Mouse (Mus musculus): ENCODE measurements at regions not wholly inside any gene's neighbourhood (a gene's known extent, or its start where the extent isn't known, plus 50 kb on each side); places are given as distances from the start of the nearest gene placed in this dataset.
"Not testable (repeated sequence)": the region's sequence is repeated elsewhere in the genome, so short reads cannot be mapped to it uniquely, and the experiment has no call there.

DNA sequence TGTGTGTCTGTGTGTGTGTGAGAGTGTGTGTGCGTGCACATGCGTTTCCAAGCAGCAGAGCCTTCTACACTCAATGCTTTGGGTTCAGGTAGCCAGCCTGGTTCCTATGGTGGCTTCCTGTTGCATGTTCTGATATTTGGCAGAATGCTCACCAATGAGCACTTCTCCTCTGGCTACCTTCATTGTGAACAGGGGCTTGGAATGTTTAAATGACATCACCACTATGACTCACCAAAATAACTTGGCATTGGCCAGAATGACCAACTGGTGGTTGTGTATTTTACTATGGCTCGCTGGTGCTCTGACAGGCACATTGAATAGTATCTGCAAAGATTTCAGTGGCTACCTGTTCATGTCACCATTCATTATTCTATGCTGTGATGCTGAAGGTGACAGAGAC, 186.2 kb downstream of the Diras2 start:
- in situ Hi-C loops (cut with MboI; ENCODE audit: low pct_unique_long_range_greater_than_20kb in 1 of 2, low sequenced_read_pairs in 2 of 2, unreplicated experiment in 1 of 2) = no loop called here

- in situ Hi-C loops (cut with MboI; ENCODE audit: low pct_unique_long_range_greater_than_20kb in 1 of 2, low sequenced_read_pairs in 2 of 2, unreplicated experiment in 1 of 2) = no loop called here
These were observed 185.6 kb downstream of the Diras2 start for GRCm38 (mm10) chr13:52345375-52346026.

DNA sequence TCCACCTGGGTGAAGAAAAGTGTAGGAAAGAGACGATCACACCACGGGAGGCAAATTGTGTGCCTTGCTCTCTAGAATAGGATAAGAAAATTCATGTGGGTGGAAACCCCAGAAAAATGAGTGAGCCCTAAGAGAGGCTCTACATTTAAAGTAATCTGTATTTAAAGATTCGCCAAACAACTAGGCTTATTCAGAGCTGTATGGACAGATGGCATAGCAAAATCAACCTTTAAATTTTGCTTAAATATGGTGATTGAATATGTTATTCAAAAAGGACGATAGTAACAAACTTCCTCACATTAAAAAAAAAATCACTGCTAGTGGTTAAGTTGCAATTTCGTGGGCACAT, 185.1 kb downstream of the Diras2 start:
- in situ Hi-C loops (cut with MboI; ENCODE audit: low pct_unique_long_range_greater_than_20kb in 1 of 2, low sequenced_read_pairs in 2 of 2, unreplicated experiment in 1 of 2) = no loop called here

- in situ Hi-C loops (cut with MboI; ENCODE audit: low pct_unique_long_range_greater_than_20kb in 1 of 2, low sequenced_read_pairs in 2 of 2, unreplicated experiment in 1 of 2) = no loop called here
These were observed 183.4 kb downstream of the Diras2 start for GRCm38 (mm10) chr13:52347631-52348030.

- in situ Hi-C loops (cut with MboI; ENCODE audit: low pct_unique_long_range_greater_than_20kb in 1 of 2, low sequenced_read_pairs in 2 of 2, unreplicated experiment in 1 of 2) = no loop called here
These were observed 181.5 kb downstream of the Diras2 start for GRCm38 (mm10) chr13:52349606-52350005.

DNA sequence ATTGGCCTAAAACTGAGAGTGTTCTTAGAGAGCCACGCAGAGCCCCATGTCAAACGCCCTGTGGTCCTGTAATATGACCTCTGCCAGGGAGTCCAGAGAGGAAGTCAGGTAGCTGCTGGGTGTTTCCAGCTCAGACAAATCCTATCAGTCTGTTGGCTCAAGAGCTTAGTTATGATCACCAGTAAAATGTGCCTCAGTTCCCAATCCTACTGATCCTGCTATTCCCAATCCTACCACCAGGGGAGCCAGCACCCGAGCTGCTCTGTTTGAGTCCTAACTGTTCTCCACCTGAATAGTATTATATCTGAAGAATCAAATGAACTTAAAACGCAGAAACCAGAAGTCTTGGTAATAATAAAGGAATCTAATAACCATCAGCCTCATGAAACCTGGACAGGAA, 178.5 kb downstream of the Diras2 start:
- in situ Hi-C loops (cut with MboI; ENCODE audit: low pct_unique_long_range_greater_than_20kb in 1 of 2, low sequenced_read_pairs in 2 of 2, unreplicated experiment in 1 of 2) = no loop called here

DNA sequence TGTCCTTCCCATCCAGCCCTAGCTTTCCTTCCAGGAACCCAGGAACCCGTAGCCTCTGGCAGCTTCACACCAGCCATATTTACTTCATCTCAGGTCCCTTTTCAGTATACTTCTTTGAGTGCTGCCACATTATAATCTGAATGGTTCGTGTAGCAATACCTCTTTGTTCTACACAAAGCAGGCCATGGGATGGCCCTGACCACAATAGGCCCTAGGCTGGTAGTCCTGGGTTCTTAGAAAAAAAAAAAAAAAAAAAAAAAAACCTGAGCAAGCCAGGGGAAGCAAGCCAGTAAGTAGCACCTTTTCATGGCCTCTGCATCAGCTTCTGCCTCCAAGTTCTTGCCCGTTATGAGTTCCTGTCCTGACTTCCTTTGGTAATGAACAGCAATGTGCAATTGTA, 177.6 kb downstream of the Diras2 start:
- in situ Hi-C loops (cut with MboI; ENCODE audit: low pct_unique_long_range_greater_than_20kb in 1 of 2, low sequenced_read_pairs in 2 of 2, unreplicated experiment in 1 of 2) = no loop called here

DNA sequence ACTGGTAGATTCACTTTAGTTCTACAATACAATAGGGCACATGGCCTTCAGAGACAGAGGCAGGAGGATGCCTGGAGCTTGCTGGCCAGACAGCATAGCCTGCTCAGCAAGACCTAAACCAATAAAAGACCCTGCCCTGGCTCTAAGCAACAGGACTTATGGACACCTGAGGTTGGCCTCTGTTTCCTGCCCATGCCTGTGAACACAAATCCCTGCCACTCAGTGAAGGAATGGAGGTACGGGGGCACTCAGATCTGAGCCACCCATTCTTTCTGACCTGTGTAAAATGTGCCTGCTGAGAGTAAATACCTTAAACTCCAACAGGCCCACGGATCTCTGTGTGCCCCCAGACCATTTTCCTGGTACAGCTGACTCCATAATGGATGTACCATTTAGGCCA, 177.1 kb downstream of the Diras2 start:
- in situ Hi-C loops (cut with MboI; ENCODE audit: low pct_unique_long_range_greater_than_20kb in 1 of 2, low sequenced_read_pairs in 2 of 2, unreplicated experiment in 1 of 2) = no loop called here

DNA sequence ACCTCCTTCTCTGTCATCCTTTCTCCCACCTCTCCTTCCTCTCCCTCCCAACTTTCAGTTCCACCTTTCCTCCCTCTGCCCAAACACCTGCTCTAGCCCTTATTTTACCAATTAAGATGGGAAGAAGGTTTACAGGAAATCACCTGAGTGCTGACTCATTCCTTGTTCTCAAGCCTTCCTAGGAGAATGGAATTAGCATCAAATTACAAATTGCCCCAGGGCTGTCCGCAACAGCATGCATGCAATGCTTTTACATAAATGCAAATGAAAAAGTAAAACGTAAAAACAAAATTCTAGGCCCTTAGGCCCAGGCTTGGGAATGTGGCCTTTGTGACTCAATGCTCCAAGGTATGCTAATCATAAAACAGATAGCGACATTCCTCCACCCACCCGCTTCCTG, 175.2 kb downstream of the Diras2 start:
- in situ Hi-C loops (cut with MboI; ENCODE audit: low pct_unique_long_range_greater_than_20kb in 1 of 2, low sequenced_read_pairs in 2 of 2, unreplicated experiment in 1 of 2) = not testable (repeated sequence)

DNA sequence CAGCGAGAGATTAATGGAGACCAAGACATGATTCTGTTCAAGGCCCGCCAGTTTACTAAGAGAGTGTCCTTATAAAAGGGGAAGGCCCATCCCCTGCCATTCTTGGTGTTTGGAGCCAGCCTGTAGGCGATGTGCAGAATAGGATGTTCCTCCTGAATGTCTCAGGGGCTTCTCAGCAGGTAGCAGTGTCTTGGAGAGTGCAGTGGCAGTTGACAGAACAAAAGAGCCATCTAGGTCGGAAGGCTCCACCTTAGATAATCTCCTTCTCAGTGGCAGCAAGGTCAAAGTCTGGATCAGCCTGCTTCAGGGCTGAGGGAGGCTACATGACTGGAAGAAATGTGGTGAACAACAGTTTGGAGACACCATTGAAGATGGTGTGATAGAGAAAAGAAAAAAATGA, 171.7 kb downstream of the Diras2 start:
- in situ Hi-C loops (cut with MboI; ENCODE audit: low pct_unique_long_range_greater_than_20kb in 1 of 2, low sequenced_read_pairs in 2 of 2, unreplicated experiment in 1 of 2) = not testable (repeated sequence)

- in situ Hi-C loops (cut with MboI; ENCODE audit: low pct_unique_long_range_greater_than_20kb in 1 of 2, low sequenced_read_pairs in 2 of 2, unreplicated experiment in 1 of 2) = no loop called here
These were observed 169.8 kb downstream of the Diras2 start for GRCm38 (mm10) chr13:52361177-52361846.

DNA sequence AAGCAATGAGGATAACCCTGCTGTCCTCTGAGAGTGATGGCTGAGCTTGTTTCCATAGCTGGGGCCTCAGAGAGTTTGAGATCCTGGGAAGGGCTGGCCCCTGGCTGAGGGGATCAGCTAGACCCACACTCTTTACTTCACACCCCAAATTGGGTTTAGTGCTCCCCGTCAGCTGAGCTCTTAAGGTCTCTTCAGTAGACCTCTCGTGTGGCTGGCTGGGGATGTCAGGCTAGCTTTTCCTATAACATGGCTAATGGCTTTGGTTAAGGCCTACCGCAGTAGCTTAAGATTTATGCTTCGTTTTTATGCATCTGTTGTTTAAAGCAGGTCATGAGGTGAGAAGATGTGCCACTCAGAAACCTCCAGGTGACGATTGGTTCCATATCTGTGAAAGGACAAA, 168.8 kb downstream of the Diras2 start:
- in situ Hi-C loops (cut with MboI; ENCODE audit: low pct_unique_long_range_greater_than_20kb in 1 of 2, low sequenced_read_pairs in 2 of 2, unreplicated experiment in 1 of 2) = no loop called here

- in situ Hi-C loops (cut with MboI; ENCODE audit: low pct_unique_long_range_greater_than_20kb in 1 of 2, low sequenced_read_pairs in 2 of 2, unreplicated experiment in 1 of 2) = no loop called here
These were observed 161.2 kb downstream of the Diras2 start for GRCm38 (mm10) chr13:52369851-52370250.

GRCm38 (mm10) chr13:52371986-52372385, 159.1 kb downstream of the Diras2 start:
- in situ Hi-C loops (cut with MboI; ENCODE audit: low pct_unique_long_range_greater_than_20kb in 1 of 2, low sequenced_read_pairs in 2 of 2, unreplicated experiment in 1 of 2) = no loop called here

DNA sequence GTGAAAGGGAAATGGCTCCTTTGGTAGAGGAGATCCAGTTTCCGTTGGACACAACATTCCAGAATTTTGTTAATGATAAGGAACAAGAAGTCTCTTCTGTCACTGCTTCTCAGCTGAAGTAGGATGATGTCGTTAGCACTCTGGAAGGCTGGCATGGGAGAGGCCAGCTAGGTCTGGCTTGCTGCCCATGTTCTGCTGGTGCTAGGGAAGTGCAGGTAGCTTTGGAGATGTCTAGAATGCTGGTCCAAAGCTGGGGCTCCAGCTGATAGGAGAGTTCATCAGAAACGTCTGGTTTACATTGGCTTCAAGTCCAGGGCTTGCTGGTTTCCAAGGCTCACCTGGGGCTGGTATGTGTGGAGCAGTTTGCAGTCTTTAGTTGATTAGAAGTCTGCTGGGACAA, 156.3 kb downstream of the Diras2 start:
- in situ Hi-C loops (cut with MboI; ENCODE audit: low pct_unique_long_range_greater_than_20kb in 1 of 2, low sequenced_read_pairs in 2 of 2, unreplicated experiment in 1 of 2) = no loop called here

DNA sequence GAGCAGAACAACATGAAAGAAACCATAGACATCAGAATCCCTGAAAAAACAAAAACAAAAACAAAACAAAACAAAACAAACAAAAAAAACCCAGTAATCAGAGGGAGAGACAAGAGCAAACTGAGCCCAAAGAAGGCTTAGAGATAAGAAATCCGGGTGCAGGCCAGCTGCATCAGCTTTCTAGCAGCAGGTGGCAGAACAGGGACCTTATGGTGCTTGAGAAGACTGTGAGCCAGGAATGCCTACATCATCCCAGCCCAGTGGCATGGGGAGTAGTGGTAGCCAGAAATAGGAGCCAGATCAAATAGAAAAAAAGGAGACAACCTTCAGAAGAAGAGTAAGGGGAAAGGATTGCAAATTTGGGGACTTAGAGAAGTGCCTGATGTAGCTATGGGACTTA, 152.8 kb downstream of the Diras2 start:
- in situ Hi-C loops (cut with MboI; ENCODE audit: low pct_unique_long_range_greater_than_20kb in 1 of 2, low sequenced_read_pairs in 2 of 2, unreplicated experiment in 1 of 2) = no loop called here

GRCm38 (mm10) chr13:52389271-52389670, 141.8 kb downstream of the Diras2 start:
- in situ Hi-C loops (cut with MboI; ENCODE audit: low pct_unique_long_range_greater_than_20kb in 1 of 2, low sequenced_read_pairs in 2 of 2, unreplicated experiment in 1 of 2) = no loop called here

- in situ Hi-C loops (cut with MboI; ENCODE audit: low pct_unique_long_range_greater_than_20kb in 1 of 2, low sequenced_read_pairs in 2 of 2, unreplicated experiment in 1 of 2) = no loop called here
These were observed 135.3 kb downstream of the Diras2 start for GRCm38 (mm10) chr13:52395786-52396185.

DNA sequence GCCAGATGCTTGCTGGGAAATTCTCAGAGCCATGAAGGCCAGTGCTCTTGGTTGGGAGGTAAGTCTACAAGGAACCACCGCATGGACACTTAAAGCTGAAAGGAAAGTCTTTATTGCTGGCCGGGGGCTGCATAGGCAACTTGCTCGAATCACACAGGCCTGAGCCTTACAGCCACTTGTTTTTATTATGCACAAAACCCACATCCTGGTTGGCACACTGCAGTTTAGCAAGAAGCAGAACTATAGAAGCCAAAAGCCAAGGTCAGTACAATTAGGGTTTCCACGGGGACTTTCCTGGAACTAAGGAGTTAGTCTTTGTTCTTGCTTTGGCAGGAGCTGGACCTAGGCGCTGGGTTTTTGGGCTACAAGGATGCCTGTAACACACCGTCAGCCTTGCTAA, 132.7 kb downstream of the Diras2 start:
- in situ Hi-C loops (cut with MboI; ENCODE audit: low pct_unique_long_range_greater_than_20kb in 1 of 2, low sequenced_read_pairs in 2 of 2, unreplicated experiment in 1 of 2) = no loop called here

GRCm38 (mm10) chr13:52399143-52399542, 131.9 kb downstream of the Diras2 start:
- in situ Hi-C loops (cut with MboI; ENCODE audit: low pct_unique_long_range_greater_than_20kb in 1 of 2, low sequenced_read_pairs in 2 of 2, unreplicated experiment in 1 of 2) = no loop called here
